Mouse (Mus musculus) neural tube, embryonic 15.5 days (tissue): ENCODE data around the gene Gm13420. TPM values are rescaled to one million over a fixed set of nuclear protein-coding genes. Genes with fewer than 3 reads are reported as not detected.

ENCODE experiments used
- ATAC-seq: fragments of 200-750 bp; cut with Nextera tagmentation; 2 replicates; pipeline ENCODE4 v1.8.0; 2017; ENCODE audit warnings: mild to moderate bottlenecking, moderate TSS enrichment, moderate library complexity; ENCODE audit not compliant: low FRiP score
- H3K27ac ChIP-seq: fragments of 300-500 bp; sonication (generic); replicated peaks from 2 replicates; pipeline ENCODE4 v1.5.1; 2015; ENCODE audit warnings: mild to moderate bottlenecking, inconsistent platforms
- H3K27me3 ChIP-seq: fragments of 300-500 bp; sonication (generic); replicated peaks from 2 replicates; pipeline ENCODE4 v1.6.1; 2015; ENCODE audit warnings: inconsistent platforms
- H3K36me3 ChIP-seq: fragments of 300-500 bp; sonication (generic); 2 replicates; pipeline ENCODE4 v1.6.1; 2015; ENCODE audit warnings: inconsistent platforms
- H3K4me1 ChIP-seq: fragments of 300-500 bp; sonication (generic); 2 replicates; pipeline ENCODE4 v1.6.1; 2015; ENCODE audit warnings: inconsistent platforms
- H3K4me2 ChIP-seq: fragments of 300-500 bp; sonication (generic); 2 replicates; pipeline ENCODE4 v1.6.1; 2015; ENCODE audit warnings: inconsistent platforms, mild to moderate bottlenecking, moderate library complexity
- H3K4me3 ChIP-seq: fragments of 300-500 bp; sonication (generic); replicated peaks from 2 replicates; pipeline ENCODE4 v1.5.1; 2015; ENCODE audit warnings: mild to moderate bottlenecking, inconsistent platforms
- H3K9ac ChIP-seq: fragments of 300-500 bp; sonication (generic); replicated peaks from 2 replicates; pipeline ENCODE4 v1.6.1; 2015; ENCODE audit warnings: mild to moderate bottlenecking, inconsistent platforms
- H3K9me3 ChIP-seq: fragments of 300-500 bp; sonication (generic); replicated peaks from 2 replicates; pipeline ENCODE4 v1.6.1; 2016; ENCODE audit warnings: inconsistent platforms
- WGBS: fragments of 180-500 bp; shearing (Covaris S2); methylation state at CpG from one replicate; pipeline ENCODE4 v1.1.7; 2015; ENCODE audit warnings: mixed read lengths; 5-methylcytosine and 5-hydroxymethylcytosine counted together
- polyA plus RNA-seq: library from polyadenylated mRNA; unstranded; fragments of >200 nt; fragmentation: Nextera tagmentation; extraction: Ambion mirVana; gene quantifications from 2 replicates; pipeline ENCODE4 v1.2.1, GENCODE M21; 2015

Gm13420 gene
- polyA plus RNA-seq, 1 experiment from 2014 or later, result 0.19 TPM

GRCm38 (mm10) chr2:29698421-29699290 lies 52.8 kb downstream of the Gm13420 start:
- Histone ChIP-seq H3K9me3 (no peaks in the 10 kb centered on the region), H3K36me3 (peaks cover 68% of the 10 kb centered on the region), H3K4me2 (no peak overlapping the region), H3K4me3 (no peak overlapping the region), H3K27ac (no peak overlapping the region), H3K27me3 (no peaks in the 10 kb centered on the region), H3K9ac (no peak overlapping the region), H3K4me1 (no peaks in the 10 kb centered on the region)
- WGBS, result 91% methylated on average over 6 of the region's 6 CpGs
- ATAC-seq, result no peak

DNA sequence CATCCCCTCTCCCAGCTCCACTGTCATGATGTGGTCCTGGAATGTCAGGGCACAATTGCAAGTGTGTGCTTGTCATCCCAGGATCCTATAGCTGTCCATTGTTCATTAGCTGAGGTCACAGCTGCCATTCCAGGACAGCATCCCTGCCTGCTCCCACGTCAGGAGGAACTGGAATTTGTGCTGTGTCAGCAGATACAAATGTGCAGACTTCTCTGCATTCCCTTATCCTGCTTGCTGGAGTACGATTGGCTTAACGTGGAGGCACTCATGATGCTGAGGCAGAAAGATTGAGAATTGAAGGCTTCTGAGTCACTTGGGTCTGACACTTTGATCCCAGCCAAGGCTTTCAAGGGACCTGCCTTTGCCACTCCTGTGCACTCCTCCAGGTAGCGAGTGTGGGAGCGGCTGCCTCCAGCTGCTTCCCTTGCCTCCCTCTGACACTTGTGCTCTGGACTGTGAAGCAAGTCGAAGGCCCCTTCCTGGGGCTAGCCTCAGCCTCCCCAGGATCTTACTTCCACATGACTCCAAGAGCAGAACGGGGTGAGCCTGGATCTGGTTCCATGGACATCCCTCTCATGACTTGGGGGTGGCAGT lies 55.2 kb downstream of the Gm13420 start:
- peaks cover 64% of the 10 kb centered on the region for H3K36me3 ChIP-seq
- H3K4me1 ChIP-seq, result no peaks in the 10 kb centered on the region
- no peak for ATAC-seq
- 82% methylated on average over 7 of the region's 7 CpGs for WGBS
- H3K27ac ChIP-seq, result no peak overlapping the region
- H3K9me3 ChIP-seq, result no peaks in the 10 kb centered on the region
- H3K4me2 ChIP-seq, result no peak overlapping the region
- no peak overlapping the region for H3K9ac ChIP-seq
- no peak overlapping the region for H3K4me3 ChIP-seq
- no peaks in the 10 kb centered on the region for H3K27me3 ChIP-seq

Other genes with a start within 250 kb of the Gm13420 start
- gene Rapgef1, start 132.0 kb downstream of the Gm13420 start, polyA plus RNA-seq, result 16.3 and 16.9 TPM in 2 replicates
- not detected in 2 replicates for gene Gm13547, start 7.6 kb upstream of the Gm13420 start, polyA plus RNA-seq
- gene Coq4, start 35.8 kb upstream of the Gm13420 start, polyA plus RNA-seq, result 41.2 and 44.7 TPM in 2 replicates
- 33.2 and 35.5 TPM in 2 replicates for gene Trub2, start 36.8 kb upstream of the Gm13420 start, polyA plus RNA-seq
- gene Slc27a4, start 50.9 kb upstream of the Gm13420 start, polyA plus RNA-seq, result 43.0 and 48.9 TPM in 2 replicates
- 27.7 and 28.3 TPM in 2 replicates for gene Urm1, start 68.4 kb upstream of the Gm13420 start, polyA plus RNA-seq
- 25.8 and 27.4 TPM in 2 replicates for gene Cercam, start 117.5 kb upstream of the Gm13420 start, polyA plus RNA-seq
- gene Odf2, start 137.5 kb upstream of the Gm13420 start, polyA plus RNA-seq, result 62.4 and 66.8 TPM in 2 replicates
- gene Gle1, start 183.7 kb upstream of the Gm13420 start, polyA plus RNA-seq, result 64.8 and 66.1 TPM in 2 replicates
- 186 and 213 TPM in 2 replicates for gene Sptan1, start 213.9 kb upstream of the Gm13420 start, polyA plus RNA-seq